Mouse (Mus musculus): ENCODE results near the gene Lsamp.

GRCm38 (mm10) chr16:41653261-41653660, 1669.1 kb downstream of the Lsamp start:
- TF ChIP-seq GATA1 (IDR thresholded peaks at IDR 0.05; ENCODE audit: low read length) (no peak), TAL1 (IDR thresholded peaks at IDR 0.05; ENCODE audit: low read length) (no peak)
